Mouse (Mus musculus) forebrain, embryonic 11.5 days (tissue): Measurements from ENCODE around the gene Nxf3. TPM values are rescaled to one million over a fixed set of nuclear protein-coding genes. Genes with fewer than 3 reads are reported as not detected.
"Not testable (repeated sequence)": the region's sequence is repeated elsewhere in the genome, so short reads cannot be mapped to it uniquely, and the experiment has no call there.

Source experiments
- ATAC-seq: fragments of 200-750 bp; cut with Nextera tagmentation; replicated peaks from 2 replicates; pipeline ENCODE4 v1.8.0; 2017; ENCODE audit warnings: moderate TSS enrichment; ENCODE audit not compliant: low FRiP score
- DNase-seq: peaks from one replicate; pipeline ENCODE4 v3.0.0-alpha.2; 2017; ENCODE audit warnings: low spot score
- H3K27ac ChIP-seq: fragments of 300-500 bp; sonication (generic); 2 replicates; pipeline ENCODE4 v1.5.1; 2014; ENCODE audit warnings: low read depth, low read length
- H3K27me3 ChIP-seq: fragments of 300-500 bp; sonication (generic); 2 replicates; pipeline ENCODE4 v1.6.1; 2014; ENCODE audit warnings: mild to moderate bottlenecking, low read length, mixed read lengths; ENCODE audit not compliant: control insufficient read depth, insufficient read depth
- H3K36me3 ChIP-seq: fragments of 300-500 bp; sonication (generic); 2 replicates; pipeline ENCODE4 v1.6.1; 2014; ENCODE audit warnings: mild to moderate bottlenecking, low read length, moderate library complexity, mixed read lengths; ENCODE audit not compliant: control insufficient read depth, insufficient read depth
- H3K4me1 ChIP-seq: fragments of 300-500 bp; sonication (generic); replicated peaks from 2 replicates; pipeline ENCODE4 v1.6.1; 2014; ENCODE audit warnings: low read length, mixed read lengths; ENCODE audit not compliant: control insufficient read depth, insufficient read depth
- H3K4me2 ChIP-seq: fragments of 300-500 bp; sonication (generic); 2 replicates; pipeline ENCODE4 v1.6.1; 2014; ENCODE audit warnings: low read depth, mild to moderate bottlenecking, low read length, moderate library complexity, mixed read lengths; ENCODE audit not compliant: severe bottlenecking
- H3K4me3 ChIP-seq: fragments of 300-500 bp; sonication (generic); 2 replicates; pipeline ENCODE4 v1.5.1; 2014; ENCODE audit warnings: low read depth, low read length
- H3K9ac ChIP-seq: fragments of 300-500 bp; sonication (generic); 2 replicates; pipeline ENCODE4 v1.6.1; 2014; ENCODE audit warnings: low read length
- H3K9me3 ChIP-seq: fragments of 300-500 bp; sonication (generic); 2 replicates; pipeline ENCODE4 v1.6.1; 2016; ENCODE audit warnings: low read length, mixed read lengths; ENCODE audit not compliant: control insufficient read depth
- WGBS: fragments of 180-500 bp; shearing (Covaris S2); extraction: QIAGEN DNeasy Blood & Tissue Kit; methylation state at CpG from one replicate; pipeline ENCODE4 v1.1.7; 2014; 5-methylcytosine and 5-hydroxymethylcytosine counted together
- polyA plus RNA-seq: library from polyadenylated mRNA; unstranded; fragments of >200 nt; fragmentation: Nextera tagmentation; extraction: Ambion mirVana; gene quantifications from 2 replicates; pipeline ENCODE4 v1.2.1, GENCODE M21; 2014

Gene Nxf3
- polyA plus RNA-seq, 1 experiment from 2014 or later, result not detected

DNA sequence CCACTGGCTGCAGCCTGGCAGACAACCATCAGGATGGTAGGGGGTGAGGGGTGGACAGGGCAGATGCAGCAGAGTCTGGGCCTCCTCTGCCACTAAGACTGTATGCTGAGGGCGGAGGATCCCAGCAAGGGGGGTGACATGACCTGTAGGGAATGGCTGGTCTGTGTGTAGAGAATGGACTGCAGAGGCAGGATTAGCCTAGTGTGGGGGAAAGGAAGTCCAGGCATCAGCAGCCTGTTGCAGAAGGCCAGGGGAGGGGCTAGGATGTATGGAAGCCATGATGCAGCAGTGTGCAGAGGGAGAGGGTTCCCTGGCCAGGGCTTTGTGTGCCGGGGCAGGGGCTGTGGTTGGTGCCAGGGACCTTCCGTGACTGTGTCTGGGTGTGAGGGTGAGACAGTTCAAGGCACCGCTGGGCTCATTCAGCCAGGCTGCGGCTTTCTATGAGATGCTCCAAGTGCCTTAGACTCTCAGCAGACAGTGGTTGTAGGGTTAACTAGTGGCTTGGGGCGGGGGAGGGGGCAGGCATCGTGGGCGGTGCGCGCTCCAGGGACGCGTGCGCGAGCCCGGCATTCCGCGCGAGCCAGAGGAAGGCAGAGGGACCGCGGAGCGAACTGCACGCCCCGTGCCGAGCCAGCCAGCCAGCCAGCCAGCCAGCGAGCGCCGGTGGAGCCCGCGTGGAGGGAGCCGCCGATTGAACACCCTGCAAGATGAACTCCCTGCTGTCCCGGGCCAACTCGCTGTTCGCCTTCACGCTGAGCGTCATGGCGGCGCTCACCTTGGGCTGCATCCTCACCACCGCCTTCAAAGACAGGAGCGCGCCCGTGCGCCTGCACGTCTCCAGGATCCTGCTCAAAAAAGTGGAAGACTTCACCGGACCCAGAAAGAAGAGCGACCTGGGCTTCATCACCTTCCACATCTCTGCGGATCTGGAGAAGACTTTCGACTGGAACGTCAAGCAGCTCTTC lies 52.0 kb downstream of the Nxf3 start, which contains the start of gene Arxes1:
TSS of gene Arxes1 (plus strand) at position 569 of the 965 bp plus-strand sequence.
- DNase-seq (peak; percentile 51), ATAC-seq (peak; percentile 91)
- H3K36me3 ChIP-seq, H3K9ac ChIP-seq, H3K27ac ChIP-seq, H3K4me1 ChIP-seq, H3K27me3 ChIP-seq, H3K9me3 ChIP-seq: not testable (repeated sequence)
- H3K4me3 ChIP-seq, result peak within 1 kb of the TSS; percentile 16
- 5% methylated on average over 11 of the region's 49 CpGs for WGBS
- peak within 1 kb of the TSS; percentile 33; the same call in 1 of the 2 replicates for H3K4me2 ChIP-seq

DNA sequence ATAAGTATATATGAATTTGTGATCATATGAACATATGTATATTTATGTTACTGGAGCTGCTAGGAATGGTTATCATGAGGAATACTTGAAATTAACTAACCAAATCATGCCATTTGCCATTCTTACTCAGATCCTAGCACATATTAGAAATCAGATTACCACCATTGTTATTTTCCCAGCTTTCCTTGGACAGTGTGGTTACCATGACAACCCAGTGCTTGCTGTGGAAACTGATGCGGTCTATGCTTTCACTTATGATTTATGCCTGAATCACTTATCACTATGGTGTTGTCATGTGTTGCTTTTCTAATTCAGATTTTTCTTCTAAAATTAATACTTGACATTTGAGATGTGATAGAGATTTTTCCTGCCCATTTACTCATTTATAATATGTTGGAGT lies 54.7 kb downstream of the Nxf3 start:
- DNase-seq, result no peak
- WGBS, result 79% methylated on average over 1 of the region's 1 CpGs
- H3K4me1 ChIP-seq, result no peaks in the 10 kb centered on the region

More for the DNA sequence above, 54.7 kb downstream of the Nxf3 start:
- Histone ChIP-seq H3K27me3 (no peaks in the 10 kb centered on the region), H3K27ac (no peak overlapping the region), H3K9ac (no peak overlapping the region), H3K4me3 (no peak overlapping the region), H3K36me3 (no peaks in the 10 kb centered on the region), H3K4me2 (no peak overlapping the region), H3K9me3 (no peaks in the 10 kb centered on the region)
- no peak for ATAC-seq

Other genes starting within 250 kb of the Nxf3 start
- gene Gprasp2, start 246.2 kb downstream of the Nxf3 start, polyA plus RNA-seq, result 41.2 and 42.7 TPM in 2 replicates
- 117 and 122 TPM in 2 replicates for gene Arxes2, start 91.4 kb downstream of the Nxf3 start, polyA plus RNA-seq
- 48.9 and 49.3 TPM in 2 replicates for gene Arxes1, start 51.9 kb downstream of the Nxf3 start, polyA plus RNA-seq
- 302 and 303 TPM in 2 replicates for gene Bex2, start 17.0 kb downstream of the Nxf3 start, polyA plus RNA-seq
- 117 and 126 TPM in 2 replicates for gene Bex4, start 53.7 kb upstream of the Nxf3 start, polyA plus RNA-seq
- 149 and 163 TPM in 2 replicates for gene Tceal8, start 87.1 kb upstream of the Nxf3 start, polyA plus RNA-seq
- 1.2 and 1.6 TPM in 2 replicates for gene Tceal5, start 118.6 kb upstream of the Nxf3 start, polyA plus RNA-seq
- gene Tceal7, start 129.5 kb upstream of the Nxf3 start, polyA plus RNA-seq, result 1.1 and 1.2 TPM in 2 replicates
- gene Bex1, start 130.3 kb upstream of the Nxf3 start, polyA plus RNA-seq, result 135 and 136 TPM in 2 replicates
- gene Tceal9, start 159.8 kb upstream of the Nxf3 start, polyA plus RNA-seq, result 376 and 408 TPM in 2 replicates
- gene Bex3, start 185.0 kb upstream of the Nxf3 start, polyA plus RNA-seq, result 662 and 667 TPM in 2 replicates